Mouse (Mus musculus) brain, adult 2 months (tissue): ENCODE results near the gene Fnbp1.

Experiments
- DNase-seq: peaks from one replicate; pipeline ENCODE4 v3.0.0; 2011; ENCODE audit warnings: low read depth, low spot score

Gene Fnbp1

GRCm38 (mm10) chr2:31096119-31096518, 45.7 kb downstream of the Fnbp1 start:
- no peak for DNase-seq

DNA sequence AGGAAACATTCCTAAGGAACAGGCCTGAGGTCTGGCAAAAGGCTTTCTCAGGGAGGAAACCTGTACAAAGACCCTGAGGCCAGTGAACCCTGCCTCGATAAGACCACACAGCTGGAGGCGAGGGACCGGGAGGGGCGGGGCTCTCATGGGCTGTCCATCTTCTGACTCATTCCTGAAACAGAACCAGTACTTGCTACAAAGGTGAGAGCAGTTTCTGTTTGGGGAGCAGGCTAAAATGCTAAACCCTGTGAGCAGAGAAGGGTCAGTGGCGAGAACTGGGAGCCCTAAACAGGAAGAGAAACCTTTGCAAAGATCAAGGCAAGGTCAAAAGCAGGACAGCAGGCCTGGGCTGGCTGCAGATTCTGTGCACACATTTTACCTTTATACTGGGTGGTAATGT, 47.2 kb downstream of the Fnbp1 start:
- DNase-seq: no peak

GRCm38 (mm10) chr2:31092939-31093338, 48.9 kb downstream of the Fnbp1 start:
- no peak for DNase-seq

GRCm38 (mm10) chr2:31091182-31091581, 50.6 kb downstream of the Fnbp1 start:
- no peak for DNase-seq

- DNase-seq: peak; percentile 68
These were observed 52.2 kb downstream of the Fnbp1 start for GRCm38 (mm10) chr2:31089607-31090006.

DNA sequence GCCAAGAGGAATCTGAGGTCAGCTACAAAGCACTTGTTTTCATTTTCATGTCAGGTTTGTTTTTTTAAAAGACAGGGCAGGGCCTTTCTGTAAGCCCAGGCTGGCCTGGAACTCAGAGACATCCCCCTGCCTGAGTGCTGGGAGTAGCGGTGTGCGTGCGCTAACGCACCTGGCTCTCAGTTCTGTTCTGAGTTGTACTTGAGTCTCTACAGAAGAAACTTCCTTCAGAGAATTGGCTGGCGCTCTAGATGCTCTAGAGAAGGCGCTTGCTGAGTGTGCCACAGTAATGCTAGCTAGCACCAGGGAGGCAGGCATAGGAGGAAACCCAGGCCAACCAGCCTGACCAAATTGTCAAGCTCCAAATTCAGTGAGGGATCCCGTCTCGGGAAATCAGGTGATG, 52.9 kb downstream of the Fnbp1 start:
- DNase-seq: peak; percentile 53

DNA sequence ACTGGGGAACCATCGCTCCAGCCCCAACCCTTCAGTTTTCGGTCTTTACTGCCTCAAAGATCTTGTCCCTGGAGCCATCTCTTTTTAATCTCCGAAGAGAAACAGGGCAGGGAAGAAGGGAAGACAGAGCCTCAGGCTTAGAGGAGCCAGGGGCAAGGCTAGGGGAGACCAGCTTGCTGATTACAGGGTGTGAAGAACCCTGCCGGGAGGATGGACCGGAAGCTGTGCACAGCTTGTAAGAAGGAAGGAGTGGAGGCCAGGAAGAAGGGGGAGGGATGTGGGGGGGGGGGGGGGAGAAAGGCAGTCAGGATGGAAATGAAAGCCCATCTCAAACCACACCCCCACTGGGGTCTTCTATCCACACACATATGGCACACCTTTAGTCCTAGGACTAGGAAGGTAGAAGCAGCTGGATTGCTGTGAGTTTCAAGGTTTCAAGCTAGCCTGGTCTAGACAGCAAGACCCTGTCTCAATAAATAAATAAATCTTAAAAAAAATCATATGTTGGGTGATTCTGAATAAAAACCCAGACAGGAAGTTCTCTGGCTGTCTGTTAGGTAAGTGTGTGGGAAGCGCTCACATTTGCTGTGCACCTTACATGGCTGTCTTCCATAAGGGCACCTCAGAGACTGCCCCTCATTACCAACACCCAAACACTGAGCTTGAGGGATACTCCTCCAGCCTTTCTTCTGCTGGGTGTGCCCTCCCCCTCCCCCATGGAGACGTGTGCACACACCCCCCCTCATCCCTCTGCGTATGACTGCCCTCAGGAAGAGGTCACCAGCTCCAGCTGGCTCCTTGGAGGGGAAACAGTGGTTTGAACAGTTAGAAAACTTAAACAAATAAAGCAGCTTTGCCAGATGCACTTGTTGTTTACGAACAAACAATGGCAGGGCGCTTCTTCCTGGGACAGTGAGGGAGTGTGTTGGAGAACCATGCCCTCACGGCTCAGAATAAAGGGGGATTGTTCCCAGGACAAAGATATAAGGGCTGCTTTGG, 53.8 kb downstream of the Fnbp1 start:
- peak; percentile 94 for DNase-seq

- DNase-seq: no peak
These were observed 54.7 kb downstream of the Fnbp1 start for GRCm38 (mm10) chr2:31087085-31087484.

DNA sequence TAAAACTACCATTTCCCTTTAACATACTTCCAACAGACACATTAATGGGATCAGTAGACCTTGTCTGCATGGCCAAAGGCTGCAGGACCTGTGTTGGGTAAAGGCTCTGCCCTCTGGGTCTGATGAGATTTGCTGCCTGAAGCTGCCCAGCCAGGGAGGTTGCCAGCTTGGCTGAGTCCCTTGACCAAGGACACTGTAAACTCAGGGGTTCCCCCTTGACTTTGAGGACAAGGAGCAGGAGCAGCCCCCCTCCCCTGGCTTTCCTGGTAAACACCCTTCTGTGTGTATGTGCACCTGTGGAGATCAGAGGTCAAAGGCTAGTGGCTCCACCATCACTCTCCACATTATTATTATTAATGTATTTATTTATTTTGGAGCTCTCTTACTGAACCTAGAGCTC, 55.3 kb downstream of the Fnbp1 start:
- DNase-seq: no peak

DNA sequence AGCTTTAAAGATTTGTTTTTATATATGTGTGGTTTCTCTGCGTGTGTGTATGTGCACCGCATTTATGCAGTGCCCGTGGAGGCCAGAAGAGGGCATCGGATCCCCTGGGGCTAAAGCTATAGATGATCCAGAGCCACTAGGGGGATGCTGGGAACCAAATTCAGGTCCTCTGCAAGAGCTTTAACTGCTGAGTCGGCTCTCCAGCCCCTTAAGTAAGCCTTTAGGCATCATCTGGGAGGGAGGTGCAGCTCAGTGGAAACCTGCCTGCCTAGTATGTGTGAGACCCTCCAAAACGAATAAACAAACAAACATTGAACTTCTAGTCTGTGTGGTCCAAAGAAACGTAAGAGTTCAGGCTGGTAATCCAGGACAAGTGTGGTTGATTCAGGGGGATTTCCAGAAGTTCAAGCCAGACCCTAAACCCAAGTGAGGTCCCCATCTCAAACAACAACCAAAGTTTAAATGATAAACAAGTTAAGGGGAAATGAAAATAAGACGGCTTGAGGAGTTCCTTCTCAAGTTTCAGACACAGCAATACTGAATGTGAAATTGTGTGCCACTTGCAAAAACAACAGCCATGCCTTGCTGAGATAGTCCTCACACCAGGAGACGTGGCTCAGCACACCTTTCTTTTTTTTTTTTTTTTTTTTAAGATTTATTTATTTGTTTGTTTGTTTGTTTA, 57.5 kb downstream of the Fnbp1 start:
- DNase-seq: no peak

GRCm38 (mm10) chr2:31083372-31083771, 58.4 kb downstream of the Fnbp1 start:
- DNase-seq: no peak

- no peak for DNase-seq
These were observed 59.2 kb downstream of the Fnbp1 start for GRCm38 (mm10) chr2:31082639-31083038.

- DNase-seq: no peak
These were observed 60.5 kb downstream of the Fnbp1 start for GRCm38 (mm10) chr2:31081349-31081748.

DNA sequence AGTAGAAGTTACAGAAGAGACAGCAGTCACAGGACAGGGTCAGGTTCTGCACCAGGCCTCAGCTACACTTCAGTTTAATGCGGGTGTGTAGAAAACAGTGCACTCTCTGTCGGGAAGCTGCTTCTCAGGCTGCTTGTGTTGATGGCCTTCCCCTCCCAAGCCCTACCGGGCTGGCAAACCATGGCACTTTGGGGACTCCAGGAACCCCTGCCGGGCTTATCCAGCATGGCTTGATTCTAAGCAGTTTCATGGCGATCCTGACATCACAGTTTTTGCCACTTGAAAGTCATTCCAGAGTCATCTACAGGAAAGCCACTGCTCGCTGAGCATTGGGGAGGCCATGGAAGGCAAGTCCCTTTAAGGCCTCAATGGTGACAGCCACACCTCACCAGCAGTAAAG, 62.7 kb downstream of the Fnbp1 start:
- peak; percentile 26 for DNase-seq

GRCm38 (mm10) chr2:31077574-31077973, 64.2 kb downstream of the Fnbp1 start:
- DNase-seq: no peak

GRCm38 (mm10) chr2:31076351-31077140, 65.3 kb downstream of the Fnbp1 start:
- DNase-seq: peak; percentile 56

DNA sequence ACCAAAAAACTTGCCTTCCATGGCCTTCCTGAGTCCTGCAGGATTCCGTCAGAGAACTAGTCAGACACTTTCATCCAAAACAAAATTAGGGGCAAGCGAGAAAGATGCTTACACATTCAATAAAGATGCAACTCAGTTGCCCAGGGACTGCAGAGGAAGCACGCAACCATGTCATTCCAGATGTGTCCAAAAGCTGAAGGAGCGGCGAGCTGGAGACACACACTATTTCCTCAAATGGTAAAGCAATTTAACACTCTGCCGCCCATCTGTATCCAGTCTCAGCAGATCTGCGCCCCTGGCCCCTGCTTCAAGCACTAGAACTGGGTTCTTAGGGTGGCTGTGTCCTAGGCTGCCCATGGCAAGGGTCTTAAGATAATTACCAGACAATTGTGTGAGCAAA, 66.0 kb downstream of the Fnbp1 start:
- no peak for DNase-seq

GRCm38 (mm10) chr2:31075168-31075567, 66.6 kb downstream of the Fnbp1 start:
- DNase-seq: no peak

DNA sequence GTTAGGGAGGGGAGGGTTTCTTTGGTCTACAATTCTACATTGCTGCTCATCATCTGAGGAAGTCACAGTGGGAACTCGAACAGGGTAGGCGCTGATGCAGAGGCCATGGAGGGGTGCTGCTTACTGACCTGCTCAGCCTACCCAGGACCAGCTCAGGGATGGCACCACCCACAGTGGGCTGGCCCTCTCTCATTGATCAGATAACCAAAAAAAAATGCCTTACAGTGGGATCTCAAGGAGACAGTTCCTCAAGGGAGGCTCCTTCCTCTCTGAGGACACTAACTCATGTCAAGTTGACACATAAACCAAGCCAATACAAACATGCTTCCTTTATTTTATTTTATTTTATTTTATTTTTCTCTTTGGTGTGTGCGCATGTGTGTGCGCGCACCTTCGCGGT, 72.3 kb downstream of the Fnbp1 start:
- no peak for DNase-seq

GRCm38 (mm10) chr2:31069114-31069445, 72.7 kb downstream of the Fnbp1 start:
- DNase-seq: no peak

GRCm38 (mm10) chr2:31068246-31069113, 73.3 kb downstream of the Fnbp1 start:
- peak; percentile 91 for DNase-seq
